Mouse (Mus musculus) common myeloid progenitor, adult 5-6 weeks (primary cell): ENCODE results near the gene Tnfsf15. TPM values are rescaled to one million over a fixed set of nuclear protein-coding genes. Genes with fewer than 3 reads are reported as not detected.
A peak's percentile ranks its signal among the peaks of the same experiment; 100 is the strongest.

Source experiments
- ATAC-seq: replicated peaks from 2 replicates; pipeline ENCODE4 v1.8.0; 2016; ENCODE audit warnings: low read depth, mild to moderate bottlenecking, moderate TSS enrichment, inconsistent platforms; ENCODE audit not compliant: poor library complexity, severe bottlenecking
- total RNA-seq: library from RNA; stranded (forward); fragments of 200-1000, 187-1606 nt; gene quantifications from 2 replicates; pipeline ENCODE4 v1.2.3, GENCODE M21; 2017

Gene Tnfsf15
- not detected in 2 replicates for total RNA-seq

DNA sequence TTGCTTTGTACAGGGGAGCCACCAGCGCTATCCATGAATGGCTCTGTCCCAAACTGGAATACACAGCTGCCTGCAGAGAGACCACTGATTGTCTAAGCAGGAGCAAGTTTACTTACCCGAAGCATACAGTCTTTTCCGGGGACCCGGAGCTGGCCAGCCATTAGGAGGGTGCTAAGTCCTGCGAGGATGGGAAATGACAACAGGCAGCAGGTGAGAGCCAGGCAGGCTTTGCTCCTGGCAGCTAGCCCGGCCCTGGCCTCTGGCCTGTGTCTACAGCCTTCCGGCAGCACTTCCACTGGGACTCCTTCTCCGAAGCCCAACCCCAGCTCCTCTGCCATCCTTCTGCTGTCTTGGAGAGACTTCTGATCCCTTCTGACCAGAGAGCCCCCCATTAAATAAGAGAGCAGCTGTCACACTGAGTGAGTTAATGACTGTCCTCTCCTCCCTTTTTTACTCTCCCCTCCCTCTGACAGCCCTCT is at the start of gene Tnfsf15:
Gene Tnfsf15, minus strand, starts transcription at position 421 of the 479 bp plus-strand sequence.
- ATAC-seq = no peak

DNA sequence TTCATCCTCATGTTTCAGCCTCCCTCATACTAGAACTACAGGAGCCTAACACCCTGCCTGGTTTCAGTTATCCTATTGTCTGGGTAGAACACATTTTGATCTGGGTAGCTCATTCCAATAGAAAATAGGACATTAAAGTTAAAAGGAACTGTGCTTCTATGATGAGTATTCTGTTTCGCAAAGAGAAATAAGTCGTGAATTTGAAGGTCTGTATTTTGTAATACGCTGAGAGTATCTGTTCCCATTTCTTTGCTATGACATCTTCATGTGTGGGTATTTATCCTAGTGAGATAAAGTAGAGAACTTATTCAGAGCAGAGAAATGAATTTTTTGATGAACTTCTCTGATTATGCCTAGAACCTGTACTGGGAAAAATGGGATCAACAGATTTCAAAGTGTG is 47.4 kb upstream of the Tnfsf15 start:
- no peak for ATAC-seq

DNA sequence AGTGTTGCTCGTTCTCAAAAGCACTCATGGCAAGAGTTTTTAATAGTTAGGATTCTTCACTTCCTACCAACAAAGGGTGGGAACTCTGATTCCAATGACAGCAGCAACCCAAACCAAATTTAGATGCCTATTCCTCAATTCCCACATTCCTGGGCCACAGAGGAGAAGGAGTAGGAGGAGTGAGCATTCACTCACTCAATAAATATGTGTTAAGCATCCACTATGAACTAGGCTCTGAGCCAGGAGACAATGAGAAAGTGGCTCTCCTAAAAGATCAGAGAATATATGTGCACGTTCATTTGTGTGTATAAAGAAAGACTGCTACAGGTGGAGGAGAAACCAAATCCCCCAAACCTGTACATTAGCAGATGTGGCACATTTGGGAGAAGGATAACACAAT is 40.6 kb upstream of the Tnfsf15 start:
- no peak for ATAC-seq

DNA sequence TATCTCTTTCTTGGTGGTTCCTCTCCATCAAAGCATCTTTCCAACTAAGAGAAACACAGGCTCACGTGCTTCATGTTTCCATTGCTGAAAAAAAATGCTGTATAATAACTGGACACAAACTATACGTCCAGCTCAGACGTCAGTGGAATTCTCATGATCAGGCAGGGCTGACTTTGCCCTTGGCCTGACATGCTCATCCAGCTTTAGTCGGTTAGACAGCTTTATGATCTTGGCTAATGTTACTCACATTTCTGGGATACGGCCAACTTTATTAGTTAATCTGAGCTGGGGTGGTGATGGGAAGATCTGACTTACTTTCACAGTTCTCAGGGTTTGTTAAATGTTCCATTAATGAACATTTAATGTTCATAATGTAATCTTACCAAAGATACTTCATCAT is 38.9 kb upstream of the Tnfsf15 start:
- ATAC-seq = no peak

DNA sequence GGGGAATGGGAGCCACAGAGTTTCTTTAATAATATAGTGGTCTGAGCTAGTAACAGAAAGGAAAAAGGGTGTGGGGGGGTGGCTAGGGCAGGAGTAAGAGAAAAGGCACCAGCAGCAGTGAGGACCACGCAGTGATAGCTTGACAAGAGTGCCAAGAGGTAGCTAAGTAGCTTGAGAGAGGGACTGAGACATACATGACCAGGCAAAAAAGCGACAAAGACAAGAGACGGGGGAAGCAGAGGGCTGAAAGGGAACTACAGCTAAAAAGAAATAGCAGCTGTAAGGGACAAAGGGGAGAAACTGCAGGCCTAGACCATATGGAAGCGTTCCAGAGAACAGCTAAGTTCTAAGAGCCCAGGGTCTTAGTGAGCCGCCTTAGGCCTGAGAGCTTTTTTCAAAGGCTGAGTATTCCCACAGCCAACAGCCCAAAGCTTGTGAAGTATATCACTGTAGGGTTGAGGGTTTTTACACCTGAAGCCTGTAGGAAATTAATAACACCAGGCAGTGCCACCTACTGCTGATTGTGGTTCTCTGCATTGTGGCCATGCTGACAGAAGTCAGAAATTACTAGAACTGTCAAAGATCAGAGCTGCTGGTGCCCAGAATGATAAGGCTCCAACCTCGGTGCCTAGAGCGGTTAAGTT is 38.2 kb upstream of the Tnfsf15 start:
- ATAC-seq = peak; percentile 66

DNA sequence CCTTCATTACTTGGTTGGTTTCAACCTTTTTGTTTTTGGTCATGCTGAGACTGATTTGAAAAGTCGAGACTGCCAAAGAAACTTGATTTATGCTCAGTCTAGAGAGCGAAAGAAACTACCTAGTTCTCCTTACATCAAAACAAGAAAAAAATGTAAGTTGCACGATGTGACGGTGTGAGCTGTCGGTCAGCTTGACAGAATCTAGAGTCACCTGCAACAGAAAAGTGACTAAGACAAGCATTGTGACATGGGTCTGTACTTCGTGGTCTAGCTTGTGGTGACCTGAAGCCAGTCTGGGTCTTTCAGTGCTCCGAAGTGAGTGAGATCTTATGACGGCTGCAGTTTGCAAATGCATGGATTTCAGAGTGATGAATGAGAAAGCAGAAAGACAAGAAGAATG is 32.3 kb upstream of the Tnfsf15 start:
- ATAC-seq = no peak

DNA sequence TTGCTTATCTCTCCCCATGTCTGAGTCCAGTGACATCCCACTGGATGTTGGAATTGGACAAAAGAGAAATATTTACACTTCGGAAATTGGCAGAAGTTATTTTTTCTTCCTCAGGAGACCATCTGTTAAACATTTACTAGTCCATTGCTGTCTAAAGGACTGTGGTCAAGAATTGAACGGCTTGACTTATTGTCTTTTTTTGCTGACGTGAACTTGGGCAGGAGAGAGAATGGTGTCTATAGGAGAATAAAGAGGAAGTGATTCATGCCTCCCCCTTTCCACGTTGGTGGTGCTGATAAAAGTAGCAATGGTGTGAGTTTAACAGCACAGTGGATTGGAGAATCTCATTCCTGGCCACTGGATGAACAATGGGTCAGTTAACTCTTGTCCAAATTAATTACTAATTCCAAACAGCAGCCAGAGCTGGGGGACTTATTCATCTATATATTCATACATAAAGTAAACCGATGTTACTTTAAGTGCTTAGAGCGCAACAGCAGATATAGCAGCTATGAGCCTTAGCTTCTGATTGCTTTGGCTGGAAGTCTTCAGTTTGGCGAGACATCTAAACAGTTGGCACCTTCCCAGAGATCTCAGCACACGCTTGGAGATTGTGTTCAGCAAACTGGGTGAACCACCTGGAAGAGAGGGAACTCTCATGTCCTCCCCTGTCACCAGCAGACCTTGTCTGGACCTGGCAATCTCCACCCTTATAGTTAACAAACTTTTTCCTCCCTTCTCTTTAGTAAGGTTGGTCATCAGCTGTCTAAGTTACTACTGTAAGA is 28.6 kb upstream of the Tnfsf15 start:
- peak; percentile 80 for ATAC-seq

DNA sequence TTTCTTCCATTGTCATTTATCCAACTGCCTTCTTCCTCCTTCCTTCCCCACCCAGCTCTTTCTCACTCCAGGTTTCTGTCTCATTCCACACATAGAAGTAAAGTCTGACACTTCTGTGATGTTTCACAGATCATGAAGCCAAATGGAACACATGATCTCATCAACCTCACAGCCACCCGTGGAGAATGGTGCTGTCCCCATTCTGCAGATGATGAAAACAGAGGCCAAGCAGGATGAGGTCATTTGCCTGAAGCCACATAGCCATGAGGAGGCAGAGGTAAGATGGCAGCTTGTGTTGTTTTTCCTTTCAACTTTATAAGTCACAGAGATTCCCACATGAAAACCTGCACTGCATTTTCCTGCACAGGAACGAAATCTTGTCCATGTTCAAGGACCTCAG is 27.6 kb upstream of the Tnfsf15 start:
- ATAC-seq = no peak

DNA sequence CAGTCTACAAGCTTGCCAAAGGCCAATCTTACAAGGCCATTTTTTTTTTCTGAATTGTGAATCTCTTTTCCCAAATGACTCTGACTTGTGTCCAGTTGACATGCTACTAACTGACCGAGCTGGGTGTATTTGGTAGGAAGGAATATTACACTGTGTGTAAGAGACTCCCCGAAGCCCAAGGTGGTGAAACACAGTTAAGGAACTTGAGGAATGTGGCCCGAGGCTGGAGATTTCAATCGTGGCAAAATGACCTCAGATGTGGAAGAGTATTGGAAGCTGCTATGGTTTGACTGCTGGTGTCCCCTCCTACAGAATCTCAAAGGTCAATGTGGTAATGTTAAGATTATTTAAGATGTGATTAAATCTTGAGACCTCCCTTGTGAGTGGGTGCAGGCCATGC is 26.4 kb upstream of the Tnfsf15 start:
- no peak for ATAC-seq

DNA sequence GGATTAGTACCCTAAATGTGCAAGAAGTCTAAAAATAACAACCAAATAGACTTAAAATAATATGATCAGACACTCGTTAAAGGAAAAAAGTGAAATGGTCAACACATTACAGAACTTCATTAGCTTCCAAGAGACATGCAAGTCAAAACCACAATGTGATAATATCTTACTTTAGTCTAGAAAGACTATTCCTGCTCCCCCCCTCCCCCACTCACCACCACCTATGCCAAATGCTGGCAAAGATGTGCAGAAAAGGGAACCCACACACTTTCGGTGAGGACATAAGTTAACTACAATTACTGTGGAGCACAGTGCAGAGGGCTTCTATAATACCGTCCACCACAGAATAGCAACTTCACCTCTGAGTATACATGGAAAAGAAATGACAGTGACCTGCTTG is 24.2 kb upstream of the Tnfsf15 start:
- peak; percentile 77 for ATAC-seq

DNA sequence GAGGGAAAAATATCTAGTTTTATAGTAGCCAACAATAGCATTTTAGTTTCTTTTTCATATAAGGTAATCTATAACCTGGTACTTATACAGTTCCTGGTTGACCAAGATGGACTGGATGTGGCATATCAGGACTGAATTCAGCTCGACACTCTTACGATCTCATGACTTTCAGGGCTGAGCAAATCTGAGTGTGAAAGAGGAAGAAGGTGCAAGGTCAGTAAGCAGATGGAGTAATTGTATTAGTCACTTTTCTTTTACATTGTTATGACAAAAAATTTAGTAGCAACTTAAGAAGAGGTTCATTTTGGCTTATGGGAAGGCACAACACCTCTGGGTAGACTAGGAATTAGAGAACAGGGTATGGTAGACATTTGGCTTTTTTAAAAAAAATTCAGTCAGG is 20.1 kb upstream of the Tnfsf15 start:
- peak; percentile 58 for ATAC-seq

DNA sequence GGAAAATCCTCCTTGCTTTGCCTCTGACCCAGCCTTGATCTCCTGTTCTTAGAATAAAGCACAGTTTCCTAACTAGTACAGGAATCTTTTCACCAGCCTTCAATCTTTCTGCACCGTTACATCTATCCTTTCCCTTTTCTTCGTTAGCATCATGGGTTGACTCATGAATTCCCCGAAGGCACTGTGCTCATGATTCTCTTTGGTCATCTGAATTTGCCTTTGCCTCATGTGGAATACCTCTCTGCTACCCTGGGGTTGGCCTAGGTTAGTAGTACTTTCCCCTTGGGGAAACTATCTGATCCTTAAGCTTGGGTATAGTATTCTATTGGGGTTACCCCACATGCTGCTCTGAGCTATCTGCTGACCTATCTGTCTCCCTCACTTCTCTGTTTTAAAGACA is 15.0 kb upstream of the Tnfsf15 start:
- no peak for ATAC-seq

DNA sequence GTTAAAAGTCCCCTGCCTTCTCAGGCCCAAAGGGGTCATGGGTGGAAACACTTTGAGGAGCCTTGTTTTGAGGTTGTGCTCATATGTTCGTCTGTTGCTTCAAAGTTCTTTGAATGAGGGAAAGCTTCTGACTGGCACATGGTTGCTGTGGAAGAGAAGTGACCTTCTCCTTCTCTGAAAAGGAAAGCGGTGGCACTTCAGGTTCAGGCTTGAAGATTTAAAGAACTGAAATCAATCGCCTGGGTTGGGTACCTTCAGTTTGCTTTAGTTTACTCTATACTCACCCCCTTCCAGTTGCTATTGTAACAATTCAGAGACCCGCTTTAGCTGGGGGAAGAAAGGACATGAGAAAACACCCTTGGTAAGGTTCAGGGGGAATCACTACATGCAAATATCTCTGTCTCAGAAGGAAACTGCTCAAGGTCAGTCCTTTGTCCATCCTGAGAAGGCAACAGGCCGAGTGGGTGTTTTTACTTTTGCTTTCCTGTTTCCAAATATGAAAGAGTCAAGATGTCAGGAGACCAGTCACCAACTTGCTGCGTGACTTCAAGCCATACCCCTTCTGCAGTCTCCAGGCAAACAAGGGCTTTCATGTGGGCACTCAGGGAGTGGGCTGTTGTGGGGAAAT is 12.7 kb upstream of the Tnfsf15 start:
- no peak for ATAC-seq

DNA sequence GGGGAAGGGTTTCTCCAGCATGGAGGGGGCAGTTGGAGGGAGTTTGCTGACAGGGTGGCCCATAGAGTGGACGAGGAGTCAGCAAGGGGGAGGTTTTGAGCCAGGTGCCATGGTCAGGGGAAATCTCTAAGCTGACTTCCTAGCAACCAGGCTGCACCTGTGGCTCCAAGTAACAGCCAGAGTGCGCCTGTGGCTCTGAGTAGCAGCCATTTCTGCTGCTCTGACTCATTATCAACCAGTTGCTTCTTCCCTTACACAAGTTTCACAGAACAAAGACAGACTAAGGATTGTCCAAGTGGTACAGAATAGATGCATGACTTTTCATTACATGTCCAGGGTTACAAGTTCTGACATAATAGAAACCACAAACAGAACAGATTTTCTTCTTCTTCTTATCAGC is 11.2 kb upstream of the Tnfsf15 start:
- no peak for ATAC-seq

DNA sequence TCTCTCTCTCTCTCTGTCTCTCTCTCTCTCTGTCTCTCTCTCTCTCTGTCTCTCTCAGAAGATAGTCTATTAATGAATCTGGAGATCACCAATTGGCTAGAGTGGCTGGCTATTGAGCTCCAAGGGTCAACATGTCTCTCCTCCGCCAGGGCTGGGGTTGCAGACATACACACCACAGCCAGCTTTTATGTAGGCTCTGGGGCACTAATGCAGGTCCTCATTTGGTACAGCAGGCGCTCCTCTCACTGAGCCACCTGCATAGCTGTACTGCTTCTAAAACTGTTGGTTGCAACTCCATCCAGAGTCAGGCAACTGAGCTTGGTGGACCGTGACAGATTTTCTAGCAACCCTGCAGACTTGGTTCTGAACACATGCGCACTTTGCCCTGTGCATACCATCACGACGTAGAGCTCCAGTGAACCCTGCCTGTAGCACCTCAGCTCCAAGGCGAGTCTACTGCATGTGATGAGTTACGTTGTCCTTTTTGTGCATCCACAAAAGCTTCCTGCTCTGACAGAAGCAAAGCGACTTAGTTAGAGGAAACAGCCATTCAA is 9.6 kb upstream of the Tnfsf15 start:
- ATAC-seq = no peak

DNA sequence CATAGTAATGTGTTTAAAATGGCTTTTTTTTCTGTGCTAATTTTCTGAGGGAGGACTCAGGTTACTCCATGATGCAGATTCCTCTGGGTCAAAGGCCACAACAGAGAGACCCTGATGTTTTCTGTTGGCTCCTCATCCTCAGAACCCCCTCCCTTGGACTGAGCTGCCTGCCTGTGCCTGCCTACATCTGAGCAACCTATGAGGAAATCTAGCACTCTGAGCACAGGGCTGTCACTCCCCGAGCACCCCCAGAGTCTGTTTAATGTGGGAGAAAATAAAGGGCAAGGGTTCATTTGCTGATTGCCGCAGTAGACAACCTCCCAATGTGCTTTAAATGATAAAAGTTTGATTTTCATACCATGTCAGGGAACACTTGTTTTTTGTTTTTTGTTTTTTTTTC is 8.9 kb upstream of the Tnfsf15 start:
- ATAC-seq = no peak

DNA sequence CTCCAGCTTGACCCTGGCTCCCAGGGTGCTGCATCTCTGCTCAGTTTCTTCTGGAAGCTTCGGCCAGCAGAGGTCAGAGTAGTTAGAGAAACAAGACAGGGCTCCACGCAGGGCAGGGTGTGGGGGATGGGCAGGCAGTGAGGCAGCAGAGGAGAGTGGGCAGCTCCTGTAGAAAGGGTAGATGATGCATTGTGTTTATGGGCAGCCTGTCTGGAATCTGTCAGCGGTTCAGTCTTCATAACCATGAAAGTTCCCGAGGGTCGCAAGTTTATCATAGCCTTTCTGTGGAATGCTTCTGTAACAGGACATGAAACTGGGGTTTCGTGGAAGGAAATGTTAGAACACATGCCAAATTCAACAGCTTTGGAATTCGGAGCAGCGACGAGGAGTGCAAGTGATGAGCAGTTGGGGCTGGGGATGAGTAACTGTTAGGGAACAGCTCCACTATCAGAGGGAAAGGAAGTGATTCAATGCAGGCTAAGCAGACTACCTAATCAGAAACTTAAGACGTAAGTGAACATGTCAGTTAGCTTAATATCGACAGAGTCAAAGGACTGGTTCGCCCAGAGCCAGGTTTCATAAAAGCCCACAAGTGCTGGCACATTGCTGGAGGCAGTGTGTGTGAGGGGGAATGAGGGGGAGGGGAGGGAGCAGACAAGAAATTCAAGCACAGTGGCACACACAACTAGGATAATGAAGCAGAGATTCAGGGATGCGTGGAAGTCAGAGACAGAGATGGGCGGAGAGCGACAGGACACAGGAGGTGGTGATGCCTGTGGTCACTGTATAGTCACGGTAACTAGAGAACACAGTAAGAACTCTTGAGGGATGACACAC is 8.0 kb upstream of the Tnfsf15 start:
- peak; percentile 66; the same call in 1 of the 2 replicates for ATAC-seq

DNA sequence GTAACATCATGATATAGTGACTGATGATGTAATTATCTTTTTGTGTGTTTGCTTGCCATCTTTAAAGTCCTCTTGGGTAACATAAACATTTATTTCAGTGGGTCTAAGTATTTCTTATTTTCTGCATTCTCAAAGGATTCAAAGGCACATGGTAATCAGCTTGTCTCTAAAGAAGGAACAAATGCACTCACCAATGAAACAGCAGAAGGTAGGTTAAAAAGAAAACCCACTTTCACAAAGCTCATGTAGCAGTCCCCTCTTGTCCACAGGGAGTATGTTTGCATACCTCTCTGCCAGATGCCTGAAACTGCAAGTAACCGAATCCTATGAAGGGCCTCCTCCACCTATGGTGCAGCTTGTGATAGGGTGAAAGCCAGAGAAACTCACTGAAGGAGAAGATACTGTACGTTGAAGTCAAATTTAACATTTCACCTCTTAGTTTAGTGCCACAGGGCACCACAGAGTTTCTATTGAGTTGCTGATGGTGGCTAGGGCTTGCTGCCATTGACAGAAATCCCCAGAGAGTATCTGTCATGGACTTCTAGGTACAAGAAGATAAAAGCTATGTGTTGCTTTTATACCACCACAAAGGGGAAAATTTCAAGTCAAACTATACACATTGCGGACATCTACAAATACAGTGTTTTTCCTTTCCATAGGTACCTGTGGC is 3.3 kb upstream of the Tnfsf15 start:
- ATAC-seq = no peak

DNA sequence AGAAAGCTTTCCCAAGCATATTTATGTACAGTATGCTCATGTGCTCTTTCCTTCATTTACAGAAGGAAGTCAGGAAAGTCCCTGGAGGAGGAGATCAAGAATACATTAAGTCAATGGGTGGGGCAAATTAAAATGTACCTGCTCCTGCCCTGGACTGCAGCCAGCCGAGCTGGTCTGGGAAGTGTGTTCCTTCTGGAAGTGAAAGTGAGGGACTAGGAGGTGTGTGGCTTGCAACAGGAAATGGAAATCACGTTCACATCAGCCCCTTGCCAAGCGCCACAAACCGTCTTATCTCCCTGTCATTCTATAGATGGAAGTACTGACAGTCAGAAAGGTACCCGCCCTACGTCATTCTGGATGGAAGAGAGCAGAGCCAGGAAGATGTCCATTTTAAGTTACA is 358 bp upstream of the Tnfsf15 start:
- ATAC-seq = peak; percentile 78

DNA sequence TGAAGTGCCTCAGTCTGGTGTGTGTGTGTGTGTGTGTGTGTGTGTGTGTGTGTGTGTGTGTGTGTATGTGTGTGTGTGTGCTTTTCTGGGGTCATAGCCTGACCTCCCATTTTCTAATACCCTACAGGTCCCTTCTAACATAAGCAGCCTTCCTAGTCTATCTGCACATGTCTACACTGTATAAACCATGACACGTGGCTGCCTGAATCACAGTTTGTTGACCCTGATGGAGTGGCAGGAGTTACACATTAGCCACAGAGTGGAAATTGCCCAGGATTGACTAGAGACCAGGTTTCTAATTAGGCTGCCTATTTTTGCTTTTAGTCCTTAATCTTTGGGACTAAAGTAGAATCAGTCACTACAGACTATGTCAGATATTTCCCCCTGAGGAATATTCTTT is 1.3 kb downstream of the Tnfsf15 start:
- no peak for ATAC-seq
